Mouse (Mus musculus) megakaryocyte-erythroid progenitor cell, adult 5 weeks (primary cell): ENCODE measurements around the gene Spop. TPM values are rescaled to one million over a fixed set of nuclear protein-coding genes. Genes with fewer than 3 reads are reported as not detected.

Source experiments
- polyA plus RNA-seq: library from polyadenylated mRNA; stranded (reverse); fragments of >175 nt; gene quantifications from 2 replicates; pipeline ENCODE4 v1.2.3, GENCODE M21; 2012

Spop gene
- polyA plus RNA-seq: 59.9 and 67.3 TPM in 2 replicates

GRCm38 (mm10) chr11:95413641-95414535 is at the start of gene Spop:
Gene Spop, plus strand, starts transcription at chr11:95414080.

GRCm38 (mm10) chr11:95384319-95384972 is 29.4 kb upstream of the Spop start, which contains the start of gene Slc35b1:
Gene Slc35b1, plus strand, starts transcription at chr11:95384692.

GRCm38 (mm10) chr11:95514298-95514861 is 100.5 kb downstream of the Spop start, which contains the start of gene Nxph3:
Gene Nxph3, minus strand, starts transcription at chr11:95514570.

Other genes with a start within 250 kb of the Spop start
- gene Tac4, start 152.6 kb upstream of the Spop start, polyA plus RNA-seq: 0.10 TPM in 1 of 2 replicates, not detected in the other
- 49.2 and 57.7 TPM in 2 replicates for gene Kat7, start 103.8 kb upstream of the Spop start, polyA plus RNA-seq
- 468 and 504 TPM in 2 replicates for gene Fam117a, start 77.1 kb upstream of the Spop start, polyA plus RNA-seq
- gene Slc35b1, start 29.4 kb upstream of the Spop start, polyA plus RNA-seq: 9.7 and 9.9 TPM in 2 replicates
- 0.04 TPM in 1 of 2 replicates, not detected in the other for gene Nxph3, start 100.5 kb downstream of the Spop start, polyA plus RNA-seq
- 0.13 and 0.19 TPM in 2 replicates for gene Ngfr, start 173.7 kb downstream of the Spop start, polyA plus RNA-seq